Mouse (Mus musculus) heart, postnatal 10 days (tissue): ENCODE measurements around the gene Lekr1. TPM values are rescaled to one million over a fixed set of nuclear protein-coding genes. Genes with fewer than 3 reads are reported as not detected.

Experiments
- DNase-seq, 2 experiments: peaks; one replicate each; pipeline ENCODE4 v3.0.0; 2021
- intact Hi-C: fragments of 180-260 bp; cut with DNase I; formaldehyde crosslinking; loops from one replicate; pipeline ENCODE4 v1.15.1; 2025
- microRNA-seq, 2 experiments: library from miRNA; unstranded; fragments of <30 nt; microRNA quantifications; one replicate each; pipeline ENCODE4 v1.2.0; 2022
- total RNA-seq, 2 experiments: library from RNA; stranded (reverse); gene quantifications; 2 replicates each; pipeline ENCODE4 v1.2.3; 2021

Gene Lekr1
- total RNA-seq, 2 experiments from 2014 or later: 2.9 to 3.5 TPM

DNA sequence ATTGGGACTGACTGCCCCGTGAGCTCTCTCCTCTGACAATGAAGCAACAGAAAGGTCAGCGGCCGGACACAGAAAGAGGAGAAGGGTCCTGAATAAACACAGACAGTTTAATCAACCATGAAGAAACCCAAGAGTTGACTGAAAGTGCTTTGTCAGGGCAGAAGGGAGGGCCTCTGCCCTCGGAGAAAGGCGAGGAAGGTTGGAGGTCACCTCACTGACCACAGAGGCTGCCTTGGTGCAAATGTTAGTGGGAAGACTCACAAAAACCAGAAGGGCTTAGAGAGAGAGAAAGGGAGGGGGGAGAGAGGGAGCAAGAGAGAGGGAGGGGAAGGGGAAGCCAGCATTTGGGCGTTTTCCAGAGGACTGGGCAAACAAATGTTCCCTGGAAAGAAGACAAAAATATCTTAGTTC, 195.4 kb downstream of the Lekr1 start:
- intact Hi-C loops: loop anchor here (5.0 to 10.0 kb wide), 3 partner anchors 131 to 877 kb away; no protein-coding TSS in a partner anchor
- no peak for DNase-seq

DNA sequence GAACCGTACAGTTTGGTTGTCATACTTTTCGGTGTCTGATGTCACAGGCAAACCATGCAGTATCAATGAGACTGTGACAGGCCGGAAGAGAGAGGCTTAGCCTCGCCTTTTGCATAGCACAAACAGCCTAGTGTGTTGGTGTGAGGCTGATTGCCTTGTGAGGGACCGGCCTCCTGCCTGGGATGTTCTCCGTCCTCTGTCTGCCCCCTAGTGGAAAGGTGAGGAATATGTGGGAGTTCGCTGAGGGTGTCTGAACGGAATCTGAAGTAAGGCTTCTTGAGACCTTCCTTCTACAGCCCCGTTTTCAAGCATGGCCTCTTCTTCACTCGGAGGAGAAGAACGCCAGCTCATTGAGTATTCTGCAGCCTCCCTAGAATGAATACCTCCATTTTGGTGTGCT, 197.3 kb downstream of the Lekr1 start:
- DNase-seq: peak; percentile 91
- intact Hi-C loops: loop anchor here (2.0 to 10.0 kb wide), 8 partner anchors 34 to 878 kb away; partner anchors contain the start of gene Tiparp

DNA sequence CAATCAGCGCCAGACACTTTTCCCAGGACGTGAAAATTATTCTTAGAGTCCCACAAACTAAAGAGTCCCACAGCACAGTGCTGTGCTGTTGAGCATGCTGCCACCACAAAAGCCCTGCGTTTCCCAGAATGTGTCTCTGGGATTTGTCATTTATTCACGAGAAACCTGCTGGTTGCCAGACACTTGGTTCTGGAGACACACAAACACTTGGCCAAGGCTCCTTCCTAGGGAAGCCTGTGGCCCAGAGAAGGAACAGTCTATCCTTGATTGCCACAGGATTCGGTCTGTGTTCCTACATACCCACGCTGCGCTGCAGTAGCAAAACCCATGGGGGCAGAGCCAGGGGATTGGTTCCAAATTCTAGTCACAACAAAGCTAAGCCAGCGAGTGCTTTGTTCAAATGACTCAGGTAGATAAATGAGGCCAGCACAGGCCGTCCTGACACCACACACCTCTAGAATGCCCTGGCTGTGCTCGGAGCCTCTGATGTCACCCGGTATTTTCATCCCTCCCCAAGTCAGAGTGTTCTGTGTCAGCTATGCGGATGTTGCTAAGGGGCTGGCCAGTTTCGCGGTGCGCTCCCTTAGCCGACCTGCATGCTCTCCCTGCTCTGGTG, 197.8 kb downstream of the Lekr1 start:
- DNase-seq: peak; percentile 62 to 63
- intact Hi-C loops: loop anchor here (2.0 to 10.0 kb wide), 8 partner anchors 35 to 879 kb away; partner anchors contain the start of gene Tiparp

DNA sequence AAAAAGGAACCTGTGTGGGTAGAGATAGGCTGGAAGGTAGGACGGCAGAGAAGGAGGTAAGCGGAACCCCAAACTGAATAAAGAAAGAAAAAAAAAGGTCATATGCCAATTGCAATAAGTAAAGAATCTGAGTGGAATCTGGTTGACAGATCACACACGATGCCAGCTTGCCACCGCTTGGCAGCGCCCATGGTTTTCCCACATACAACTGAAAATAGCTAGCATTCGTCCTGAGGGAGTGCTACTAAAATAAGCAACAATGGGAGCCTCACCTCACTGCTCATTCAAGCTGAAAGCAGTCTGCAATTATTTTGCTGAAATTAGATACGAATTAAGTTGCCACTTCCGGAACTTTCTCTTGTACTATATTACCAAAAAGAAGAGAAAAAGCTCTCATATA, 202.9 kb downstream of the Lekr1 start:
- peak in 1 of 2 experiments; percentile 31 for DNase-seq
- intact Hi-C loops: loop anchor here (1.0 to 10.0 kb wide), 2 partner anchors 60 to 884 kb away; no protein-coding TSS in a partner anchor

DNA sequence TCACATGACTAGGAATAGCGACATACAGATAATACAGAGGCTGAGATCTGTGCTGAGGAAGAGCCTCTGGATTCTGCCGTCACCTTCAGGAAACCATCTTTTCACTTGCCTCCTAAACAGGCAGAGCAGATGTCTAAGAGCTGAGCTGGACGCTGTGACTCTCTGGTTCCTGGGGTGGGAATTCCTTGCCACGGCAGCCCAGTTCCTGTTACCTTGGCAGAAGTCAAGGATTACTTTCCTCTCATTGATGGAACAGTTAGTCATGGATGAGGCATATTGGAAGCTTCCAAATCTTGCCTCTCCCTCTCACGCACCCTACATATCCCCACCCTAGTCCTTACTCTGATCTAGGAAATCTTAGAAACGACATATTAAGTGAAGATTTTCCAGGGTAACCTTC, 203.7 kb downstream of the Lekr1 start:
- no peak for DNase-seq
- intact Hi-C loops: loop anchor here (1.0 to 10.0 kb wide), 2 partner anchors 60 to 885 kb away; no protein-coding TSS in a partner anchor

DNA sequence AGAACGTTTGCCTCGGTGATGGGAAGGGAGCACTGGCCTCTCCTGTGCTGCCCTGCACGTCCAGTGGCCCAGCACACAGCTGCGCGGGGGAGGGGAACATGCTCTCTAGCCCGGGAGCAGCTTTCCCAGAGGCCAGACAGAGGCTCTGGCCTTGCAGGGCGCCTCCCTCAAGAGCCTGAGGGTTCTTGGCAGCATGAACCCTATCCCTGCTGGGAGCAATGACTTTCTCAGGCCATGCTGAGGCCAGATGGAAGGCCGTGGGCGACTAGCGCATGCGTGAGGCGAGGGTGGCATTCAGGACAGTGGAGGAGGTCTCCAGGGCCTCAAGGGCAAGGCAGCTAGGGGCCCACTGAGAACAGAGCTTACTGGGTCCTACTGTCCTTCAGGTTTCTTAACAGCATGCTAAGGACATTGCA, 205.2 kb downstream of the Lekr1 start:
- intact Hi-C loops: no loop called here
- DNase-seq: peak; percentile 87 to 88

DNA sequence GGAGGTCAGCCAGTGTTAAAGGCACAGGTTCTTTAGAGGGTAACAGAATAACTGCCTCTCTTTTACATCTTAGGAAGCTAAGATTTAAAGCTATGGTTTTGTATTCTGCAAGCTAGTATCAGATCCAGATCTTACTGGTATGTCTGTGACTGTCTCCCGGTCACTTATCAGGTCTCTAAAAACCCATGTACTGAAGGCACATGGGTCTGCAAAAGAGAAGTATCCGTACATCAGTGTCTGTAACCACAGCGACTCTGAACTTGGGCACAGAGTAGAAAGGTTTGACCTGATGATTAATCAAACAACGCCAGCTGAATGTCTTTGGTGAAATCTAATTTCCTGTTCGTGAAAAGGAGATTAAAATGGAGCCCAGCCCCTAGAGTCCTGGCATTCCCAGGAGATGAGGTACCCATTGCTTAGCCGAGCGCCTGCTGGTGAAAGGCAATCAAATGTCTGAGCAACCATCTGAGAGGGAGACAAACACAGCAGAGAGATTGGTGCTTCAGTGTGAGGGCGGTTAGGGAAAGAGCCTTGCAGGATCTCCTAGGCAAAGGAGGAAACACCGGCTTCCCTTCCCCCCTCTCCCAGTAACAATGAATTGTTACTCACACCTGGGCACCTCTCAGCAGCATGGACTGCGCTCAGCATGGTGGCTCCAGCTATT, 205.7 kb downstream of the Lekr1 start:
- no peak for DNase-seq
- intact Hi-C loops: no loop called here

DNA sequence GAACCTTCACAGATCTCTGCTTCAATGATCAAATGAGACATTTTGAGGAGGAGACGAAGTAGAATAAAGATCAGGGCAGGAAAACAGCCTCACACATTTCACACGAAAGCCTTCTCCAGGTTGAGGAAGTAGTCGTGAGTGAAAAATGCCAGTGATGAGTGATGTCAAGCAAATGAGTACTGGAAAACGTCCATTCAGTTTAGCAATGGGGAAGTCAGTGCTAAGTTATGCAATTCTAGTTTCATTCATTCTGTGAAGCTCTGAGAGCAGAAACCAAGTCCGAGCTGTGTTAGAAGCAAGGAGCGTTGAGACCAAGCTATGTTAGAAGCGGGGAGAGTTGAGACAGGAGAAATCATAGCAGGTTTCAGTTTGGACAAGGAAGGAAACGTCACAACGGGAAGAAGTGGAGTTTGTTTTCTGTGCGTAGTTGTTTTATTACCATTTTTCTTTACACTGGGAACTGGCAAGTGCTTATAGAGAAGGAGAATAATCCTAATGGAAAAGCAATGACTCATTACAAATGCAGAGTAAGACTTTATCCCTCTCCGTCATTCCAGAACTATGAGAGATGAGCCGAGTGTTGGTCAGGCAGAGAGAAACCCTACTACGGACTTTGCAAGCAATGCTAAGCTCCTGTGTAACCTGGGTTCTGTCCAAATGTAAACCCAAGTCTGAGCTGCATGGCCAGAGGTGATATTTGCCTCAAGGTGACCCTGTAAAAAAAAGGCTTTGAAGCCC, 207.2 kb downstream of the Lekr1 start:
- intact Hi-C loops: no loop called here
- no peak for DNase-seq

Small RNA genes within 50 kb of the gene (microRNA-seq; reads per million reads assigned to microRNA genes)
- gene Mir8120: 0.70 to 1.9 reads per million in 2 experiments

Other genes starting within 250 kb of the Lekr1 start
- 10 to 100 TPM; 15.3 to 15.4 TPM for gene Tiparp, start 137.8 kb upstream of the Lekr1 start, total RNA-seq